Mouse (Mus musculus) frontal cortex, postnatal 14 days (tissue): Measurements from ENCODE around the gene Haus7.
"Not testable (repeated sequence)": the region's sequence is repeated elsewhere in the genome, so short reads cannot be mapped to it uniquely, and the experiment has no call there.

Source experiments
- DNase-seq, 2 experiments: peaks; one replicate each; pipeline ENCODE4 v3.0.0; 2022; ENCODE audit warnings: low spot score in 2 of 2

Haus7 gene

GRCm38 (mm10) chrX:73467446-73468241, 8.8 kb upstream of the Haus7 start:
- DNase-seq, result no peak

GRCm38 (mm10) chrX:73465483-73466186, 6.8 kb upstream of the Haus7 start:
- no peak for DNase-seq

DNA sequence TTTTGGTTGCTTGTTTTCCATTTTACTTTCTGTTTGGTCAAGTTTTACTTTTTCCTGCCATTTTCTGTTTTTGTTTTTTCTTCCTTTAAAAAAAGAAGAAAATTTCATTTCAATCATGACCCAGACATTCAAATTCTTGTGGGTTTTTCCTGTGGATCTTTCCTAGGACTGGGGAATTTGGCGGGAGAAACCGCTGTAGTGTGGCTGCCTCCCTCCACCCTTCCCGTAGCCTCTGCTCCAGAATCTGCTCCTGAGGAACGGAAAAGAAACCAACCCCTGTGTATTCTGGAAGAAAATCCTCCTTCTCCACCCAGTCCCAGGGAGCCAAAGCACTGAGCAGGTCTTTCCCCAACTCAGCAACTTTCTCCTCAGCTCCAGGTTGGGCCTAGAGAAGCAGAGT, 1.9 kb upstream of the Haus7 start:
- no peak for DNase-seq

- peak in 1 of 2 experiments; percentile 52 for DNase-seq
Observed at GRCm38 (mm10) chrX:73451949-73452348, 6.9 kb downstream of the Haus7 start.

DNA sequence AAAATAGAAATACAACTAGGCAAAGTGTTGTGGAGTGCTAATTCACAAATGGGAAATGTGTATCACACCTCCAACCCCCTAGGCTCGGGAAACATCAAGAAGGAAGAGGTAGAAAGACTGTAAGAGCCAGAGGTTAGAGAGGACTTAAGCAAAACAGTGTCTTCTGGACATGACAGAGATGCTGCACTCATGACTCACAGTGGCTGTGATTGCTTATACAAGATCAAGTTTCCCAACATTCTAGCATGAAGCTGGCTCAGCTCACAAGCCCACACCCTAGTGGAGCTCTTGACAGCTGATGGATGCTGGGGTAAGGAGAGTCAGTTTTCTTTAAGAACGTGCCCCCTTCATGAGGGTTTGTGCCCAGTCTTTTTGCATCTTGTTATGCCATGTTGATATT, 17.4 kb downstream of the Haus7 start:
- DNase-seq, result no peak

- no peak for DNase-seq
Observed at GRCm38 (mm10) chrX:73435252-73435651, 23.6 kb downstream of the Haus7 start, which contains the start of gene Trex2. Trex2 (minus strand) TSS chrX:73435344.

- DNase-seq, result no peak
Observed at GRCm38 (mm10) chrX:73432850-73433249, 26.0 kb downstream of the Haus7 start.

DNA sequence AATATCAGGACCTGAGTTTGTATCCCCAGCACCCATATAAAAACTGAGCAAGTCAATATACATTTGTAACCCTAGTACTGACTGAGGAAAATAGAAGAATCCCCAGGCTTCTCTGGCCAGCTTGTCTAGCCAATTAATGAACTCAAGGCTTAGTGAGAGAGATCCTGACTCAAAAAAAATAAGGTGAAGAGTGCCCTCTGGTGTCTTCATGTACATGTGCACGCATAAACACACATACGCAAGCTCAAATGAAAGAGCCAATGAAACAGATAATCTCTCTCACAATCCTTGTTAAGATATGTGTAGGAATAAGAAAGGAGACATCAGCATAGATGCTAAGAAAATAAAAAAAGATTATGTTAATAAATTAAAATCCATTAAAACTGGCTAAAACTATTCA, 28.8 kb downstream of the Haus7 start:
- no peak for DNase-seq

- DNase-seq, result no peak
Observed at GRCm38 (mm10) chrX:73412767-73413166, 46.1 kb downstream of the Haus7 start.

GRCm38 (mm10) chrX:73410880-73411517, 47.8 kb downstream of the Haus7 start, which contains the start of gene Zfp92:
Zfp92 (plus strand) TSS chrX:73411096.
- no peak for DNase-seq

GRCm38 (mm10) chrX:73401616-73402015, 57.2 kb downstream of the Haus7 start:
- DNase-seq, result no peak

GRCm38 (mm10) chrX:73400951-73401350, 57.9 kb downstream of the Haus7 start:
- DNase-seq, result no peak

GRCm38 (mm10) chrX:73398636-73399035, 60.2 kb downstream of the Haus7 start, which contains the start of gene Gm18336:
Gm18336 (minus strand) TSS chrX:73398736.
- not testable (repeated sequence) for DNase-seq

GRCm38 (mm10) chrX:73396446-73396845, 62.4 kb downstream of the Haus7 start:
- DNase-seq, result no peak

DNA sequence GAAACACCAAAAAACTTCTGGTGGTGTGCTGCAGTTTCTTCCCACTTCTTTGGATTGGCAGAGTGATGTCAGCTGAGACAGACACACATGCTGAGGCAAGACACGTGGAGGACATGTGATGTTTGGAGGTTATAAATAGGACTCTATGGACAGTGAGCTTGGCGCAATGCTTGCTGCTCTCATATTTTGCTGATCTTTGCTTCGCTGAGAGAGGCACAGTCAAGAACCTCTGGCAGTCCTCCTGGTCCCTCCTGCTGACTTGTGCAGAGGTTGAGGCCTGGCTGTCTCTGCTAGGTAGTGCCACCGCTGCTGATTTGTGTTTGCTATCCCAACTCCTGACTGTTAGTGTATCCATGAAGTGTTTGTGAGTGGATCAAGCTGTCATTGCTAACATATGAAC, 67.4 kb downstream of the Haus7 start:
- DNase-seq, result no peak
